Mouse (Mus musculus) liver, postnatal 0 days (tissue): ENCODE results near the gene Hist2h2ac. TPM values are rescaled to one million over a fixed set of nuclear protein-coding genes. Genes with fewer than 3 reads are reported as not detected.
"Not testable (repeated sequence)": the region's sequence is repeated elsewhere in the genome, so short reads cannot be mapped to it uniquely, and the experiment has no call there.

ENCODE experiments used
- ATAC-seq: fragments of 200-750 bp; cut with Nextera tagmentation; 2 replicates; pipeline ENCODE4 v1.8.0; 2017; ENCODE audit warnings: mild to moderate bottlenecking, moderate library complexity
- DNase-seq: peaks from one replicate; pipeline ENCODE4 v3.0.0-alpha.2; 2016
- H3K27ac ChIP-seq: fragments of 300-500 bp; sonication (generic); 2 replicates; pipeline ENCODE4 v1.5.1; 2014; ENCODE audit warnings: antibody characterized with exemption, moderate library complexity, mild to moderate bottlenecking, low read depth
- H3K27me3 ChIP-seq: fragments of 300-500 bp; sonication (generic); 2 replicates; pipeline ENCODE4 v1.6.1; 2014; ENCODE audit warnings: low read length, control low read depth, mixed read lengths; ENCODE audit not compliant: insufficient read depth
- H3K36me3 ChIP-seq: fragments of 300-500 bp; sonication (generic); replicated peaks from 2 replicates; pipeline ENCODE4 v1.6.1; 2014; ENCODE audit warnings: mild to moderate bottlenecking, control low read depth, low read length, moderate library complexity, mixed read lengths; ENCODE audit not compliant: insufficient read depth
- H3K4me1 ChIP-seq: fragments of 300-500 bp; sonication (generic); 2 replicates; pipeline ENCODE4 v1.6.1; 2014; ENCODE audit warnings: antibody characterized with exemption, mild to moderate bottlenecking, control low read depth; ENCODE audit not compliant: insufficient read depth
- H3K4me2 ChIP-seq: fragments of 300-500 bp; sonication (generic); 2 replicates; pipeline ENCODE4 v1.6.1; 2014; ENCODE audit warnings: low read depth, mild to moderate bottlenecking, low read length, moderate library complexity, mixed read lengths
- H3K4me3 ChIP-seq: fragments of 300-500 bp; sonication (generic); 2 replicates; pipeline ENCODE4 v1.5.1; 2014; ENCODE audit warnings: low read depth, low read length
- H3K9ac ChIP-seq: fragments of 300-500 bp; sonication (generic); replicated peaks from 2 replicates; pipeline ENCODE4 v1.6.1; 2014; ENCODE audit warnings: mild to moderate bottlenecking, moderate library complexity
- H3K9me3 ChIP-seq: fragments of 300-500 bp; sonication (generic); 2 replicates; pipeline ENCODE4 v1.6.1; 2016; ENCODE audit warnings: mild to moderate bottlenecking, control low read depth, low read length, mixed read lengths
- CTCF ChIP-seq: sonication (generic); IDR thresholded peaks from 2 replicates; pipeline ENCODE4 v1.5.1; 2016; ENCODE audit warnings: antibody characterized with exemption, low read depth
- EP300 ChIP-seq: IDR thresholded peaks from 2 replicates; pipeline ENCODE4 v1.6.1; 2016; ENCODE audit warnings: antibody characterized with exemption, low read depth, mild to moderate bottlenecking
- WGBS: fragments of 180-500 bp; shearing (Covaris S2); extraction: QIAGEN DNeasy Blood & Tissue Kit; methylation state at CpG from one replicate; pipeline ENCODE4 v1.1.7; 2014; ENCODE audit not compliant: insufficient replicate concordance; 5-methylcytosine and 5-hydroxymethylcytosine counted together
- polyA plus RNA-seq: library from polyadenylated mRNA; unstranded; fragments of >200 nt; fragmentation: Nextera tagmentation; extraction: Ambion mirVana; gene quantifications from 2 replicates; pipeline ENCODE4 v1.2.1, GENCODE M21; 2015

Gene Hist2h2ac
- polyA plus RNA-seq, 1 experiment from 2014 or later: 13.8 TPM

DNA sequence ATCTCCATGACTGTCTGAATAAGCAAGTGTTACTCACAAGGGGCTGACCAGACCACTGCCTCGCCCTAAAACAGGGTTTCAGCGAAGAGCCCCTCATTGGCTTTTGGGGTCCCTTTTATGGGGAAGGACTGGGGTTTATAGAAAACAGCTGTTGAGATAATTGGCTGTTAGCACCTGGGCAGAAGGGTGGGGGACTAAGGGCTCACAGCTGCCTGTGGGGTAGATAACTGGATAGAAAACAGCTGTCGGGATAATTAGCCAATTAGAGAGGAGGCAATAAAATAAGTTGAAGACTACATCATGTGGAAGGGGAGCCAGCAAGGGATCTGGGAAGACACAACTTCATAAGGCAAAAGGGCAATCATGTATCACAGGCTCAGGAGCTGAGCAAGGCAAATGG, 30.2 kb upstream of the Hist2h2ac start:
- Histone ChIP-seq H3K4me3 (no peak overlapping the region), H3K9ac (no peak overlapping the region), H3K27me3 (no peaks in the 10 kb centered on the region), H3K9me3 (no peaks in the 10 kb centered on the region), H3K36me3 (no peaks in the 10 kb centered on the region), H3K4me2 (no peak overlapping the region), H3K4me1 (peaks cover 26% of the 10 kb centered on the region), H3K27ac (peak overlapping the region; percentile 53)
- DNase-seq (no peak), ATAC-seq (no peak)
- TF ChIP-seq CTCF: no peak
- peak; percentile 42; the same call in 1 of the 2 replicates for TF ChIP-seq EP300
- 77% methylated on average over 3 of the region's 3 CpGs for WGBS

DNA sequence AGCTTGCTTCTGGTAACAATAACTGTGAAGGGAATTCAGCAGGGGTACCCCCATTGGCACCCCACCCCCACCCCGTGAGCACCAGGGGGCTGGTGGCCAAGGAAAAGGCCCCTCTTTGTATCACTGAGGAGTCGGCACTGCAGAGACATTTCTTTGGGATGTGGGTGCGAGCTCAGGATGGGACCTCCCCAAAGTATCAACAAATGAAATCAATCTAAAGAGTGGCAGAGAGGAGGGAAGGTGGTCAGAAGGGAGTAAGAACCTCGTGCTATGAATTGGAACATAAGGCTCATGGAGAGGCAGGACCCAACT, 28.3 kb upstream of the Hist2h2ac start:
- H3K4me2 ChIP-seq: peak overlapping the region; percentile 71
- no peaks in the 10 kb centered on the region for H3K9me3 ChIP-seq
- no peaks in the 10 kb centered on the region for H3K36me3 ChIP-seq
- H3K9ac ChIP-seq: peak overlapping the region; percentile 80
- H3K27me3 ChIP-seq: no peaks in the 10 kb centered on the region
- H3K4me1 ChIP-seq: peaks cover 29% of the 10 kb centered on the region
- DNase-seq (no peak), ATAC-seq (no peak)
- no peak for TF ChIP-seq CTCF
- TF ChIP-seq EP300: no peak
- H3K4me3 ChIP-seq: peak overlapping the region; percentile 56
- 65% methylated on average over 4 of the region's 4 CpGs for WGBS
- peak overlapping the region; percentile 82 for H3K27ac ChIP-seq

DNA sequence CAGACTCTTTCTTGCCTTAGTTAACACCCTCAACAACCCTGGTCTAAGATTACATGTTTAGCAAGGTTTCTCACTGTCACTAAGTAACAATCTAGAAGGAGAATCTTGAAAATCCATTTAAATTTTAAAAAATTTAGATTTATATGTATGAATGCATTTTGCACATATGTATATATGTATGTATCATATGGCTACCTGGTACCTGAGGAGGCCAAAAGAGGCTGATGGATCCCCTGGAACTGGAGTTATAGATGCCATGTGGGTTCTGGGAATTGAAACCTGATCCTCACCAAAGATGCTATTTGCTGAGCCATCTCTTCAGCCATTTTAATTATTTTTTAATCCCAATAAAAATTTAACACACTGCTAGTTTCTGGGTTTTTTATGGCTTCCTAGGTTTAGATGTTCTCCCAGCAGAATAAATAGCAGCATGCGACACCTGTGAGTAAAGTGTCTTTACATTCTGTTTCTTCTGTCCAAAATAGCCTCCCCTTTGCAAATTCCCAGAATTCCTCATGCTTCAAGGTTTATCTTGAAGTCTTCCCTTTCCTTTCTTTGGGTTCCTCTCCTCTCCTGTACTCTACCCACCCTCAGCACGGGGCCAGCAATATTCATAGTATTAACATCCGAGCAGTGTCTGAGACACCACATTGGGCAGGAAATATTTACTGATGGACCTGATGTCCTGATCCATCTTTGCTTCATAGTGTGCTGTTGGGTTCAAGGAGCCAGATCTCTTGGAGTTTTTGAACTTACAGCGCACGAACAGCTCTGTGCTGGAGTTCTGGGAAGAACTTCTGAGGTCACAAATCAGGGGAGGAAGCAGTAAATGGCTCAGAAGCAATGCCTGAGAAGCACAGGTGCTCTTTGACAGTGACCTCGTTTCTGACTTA, 27.7 kb upstream of the Hist2h2ac start:
- no peak for DNase-seq
- peaks cover 35% of the 10 kb centered on the region for H3K4me1 ChIP-seq
- peak overlapping the region; percentile 82 for H3K27ac ChIP-seq
- no peak for TF ChIP-seq EP300
- TF ChIP-seq CTCF: no peak
- H3K4me3 ChIP-seq: peak overlapping the region; percentile 56
- WGBS: 43% methylated on average over 6 of the region's 6 CpGs
- peak overlapping the region; percentile 80 for H3K9ac ChIP-seq
- H3K4me2 ChIP-seq: peak overlapping the region; percentile 71
- no peaks in the 10 kb centered on the region for H3K9me3 ChIP-seq
- H3K36me3 ChIP-seq: no peaks in the 10 kb centered on the region
- H3K27me3 ChIP-seq: no peaks in the 10 kb centered on the region
- no peak for ATAC-seq

DNA sequence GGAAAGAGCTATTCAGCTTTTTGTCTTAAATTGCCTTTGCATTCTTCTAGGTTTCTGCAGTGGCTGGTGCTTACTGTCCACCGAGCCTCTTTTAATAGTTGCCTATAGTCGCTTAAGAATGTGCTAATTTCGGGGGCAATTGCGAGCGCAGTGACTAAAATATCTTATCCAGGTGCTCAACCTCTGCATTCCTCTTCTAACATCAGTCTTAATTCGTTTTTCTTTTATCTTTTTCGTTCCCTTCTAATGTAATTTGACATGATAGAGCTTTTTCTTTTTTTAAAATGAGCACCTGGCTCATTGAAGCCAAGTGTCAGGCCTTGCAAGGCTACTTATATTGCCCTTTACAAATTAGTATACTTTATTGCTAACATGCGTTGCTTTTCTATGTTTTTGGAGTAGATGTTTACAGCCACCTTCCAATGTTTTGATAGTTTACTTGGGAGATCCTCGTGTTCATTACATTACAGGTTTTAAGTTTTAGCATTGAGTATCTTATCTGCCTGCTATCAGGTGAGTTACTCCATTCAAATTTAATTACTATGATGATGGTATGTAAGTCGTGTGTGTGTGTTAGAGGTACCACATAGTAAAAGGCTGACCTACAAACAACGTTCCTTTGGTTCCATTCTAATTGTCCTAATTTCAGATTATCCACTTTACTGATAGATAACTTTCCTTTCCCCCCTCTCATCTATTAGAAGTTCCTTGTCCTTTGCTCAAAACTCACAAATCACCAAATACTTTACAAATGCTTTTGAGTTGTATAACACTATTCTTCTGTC, 26.9 kb upstream of the Hist2h2ac start:
- Histone ChIP-seq H3K36me3 (no peaks in the 10 kb centered on the region), H3K9ac (peak overlapping the region; percentile 80), H3K4me1 (peaks cover 38% of the 10 kb centered on the region), H3K27ac (peak overlapping the region; percentile 82), H3K4me2 (peak overlapping the region; percentile 71), H3K4me3 (peak overlapping the region; percentile 56), H3K27me3 (no peaks in the 10 kb centered on the region), H3K9me3 (no peaks in the 10 kb centered on the region)
- 3% methylated on average over 11 of the region's 11 CpGs for WGBS
- DNase-seq (peak; percentile 36), ATAC-seq (no peak)
- TF ChIP-seq CTCF: no peak
- TF ChIP-seq EP300: no peak; the same call in 1 of the 2 replicates

DNA sequence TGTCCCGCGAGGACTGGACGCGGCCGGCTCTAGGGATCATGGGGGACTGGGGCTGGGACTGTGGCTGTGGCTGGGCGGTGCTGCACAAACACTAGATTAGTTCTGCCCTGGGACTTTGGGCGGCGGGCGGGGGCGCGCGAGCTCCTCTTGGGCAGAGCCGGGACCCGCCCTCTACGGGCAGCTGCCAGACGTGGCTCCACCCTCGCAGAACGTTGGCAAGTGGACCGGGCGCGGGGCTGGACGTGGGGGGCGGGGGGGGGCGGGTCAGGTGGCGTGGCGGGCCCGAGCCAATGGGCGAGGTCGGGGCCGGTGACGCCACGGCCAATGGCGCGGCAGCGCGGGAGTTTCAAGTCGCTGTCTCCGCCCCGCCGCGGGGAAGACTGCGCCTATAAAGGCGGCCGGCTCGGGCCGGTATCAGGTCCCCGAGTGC, 25.8 kb upstream of the Hist2h2ac start, which contains the start of gene Hist2h3c1:
TSS of gene Hist2h3c1 (plus strand) at position 259 of the 430 bp plus-strand sequence.
- H3K27ac ChIP-seq: peak within 1 kb of the TSS; percentile 88
- peak within 1 kb of the TSS; percentile 71 for H3K4me2 ChIP-seq
- peak within 1 kb of the TSS; percentile 80 for H3K9ac ChIP-seq
- H3K9me3 ChIP-seq, H3K36me3 ChIP-seq, DNase-seq, H3K27me3 ChIP-seq: not testable (repeated sequence)
- 7% methylated on average over 3 of the region's 47 CpGs for WGBS
- peak; percentile 85 for ATAC-seq
- H3K4me1 ChIP-seq: peaks cover 38% of the 10 kb centered on the region
- peak within 1 kb of the TSS; percentile 56 for H3K4me3 ChIP-seq

DNA sequence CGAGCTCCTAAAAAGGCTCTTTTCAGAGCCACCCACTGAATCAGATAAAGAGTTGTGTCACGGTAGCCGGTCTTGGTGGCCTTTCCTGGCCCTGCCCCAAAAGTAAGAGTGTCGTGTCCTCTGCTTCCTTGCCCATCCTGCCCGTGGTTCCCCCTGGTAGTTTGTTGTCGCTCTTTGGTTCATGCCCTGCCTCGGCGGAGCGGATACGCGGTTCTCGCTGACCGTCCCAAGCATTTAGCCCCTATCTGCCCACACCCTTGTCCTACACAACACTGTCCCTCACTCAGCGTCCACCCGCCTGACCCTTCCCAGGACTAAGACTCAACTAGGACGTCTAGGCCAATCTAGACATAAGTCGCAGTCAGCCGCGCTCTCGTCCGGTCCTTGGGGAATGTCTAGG, 25.3 kb upstream of the Hist2h2ac start:
- peak overlapping the region; percentile 36 for H3K4me3 ChIP-seq
- 0% methylated on average over 9 of the region's 21 CpGs for whole genome bisulfite sequencing
- H3K9me3 ChIP-seq, DNase-seq, H3K4me2 ChIP-seq, H3K36me3 ChIP-seq, H3K27me3 ChIP-seq, ATAC-seq: not testable (repeated sequence)
- peaks cover 39% of the 10 kb centered on the region for H3K4me1 ChIP-seq
- peak overlapping the region; percentile 88 for H3K27ac ChIP-seq
- peak overlapping the region; percentile 61; the same call in 1 of the 2 replicates for H3K9ac ChIP-seq

DNA sequence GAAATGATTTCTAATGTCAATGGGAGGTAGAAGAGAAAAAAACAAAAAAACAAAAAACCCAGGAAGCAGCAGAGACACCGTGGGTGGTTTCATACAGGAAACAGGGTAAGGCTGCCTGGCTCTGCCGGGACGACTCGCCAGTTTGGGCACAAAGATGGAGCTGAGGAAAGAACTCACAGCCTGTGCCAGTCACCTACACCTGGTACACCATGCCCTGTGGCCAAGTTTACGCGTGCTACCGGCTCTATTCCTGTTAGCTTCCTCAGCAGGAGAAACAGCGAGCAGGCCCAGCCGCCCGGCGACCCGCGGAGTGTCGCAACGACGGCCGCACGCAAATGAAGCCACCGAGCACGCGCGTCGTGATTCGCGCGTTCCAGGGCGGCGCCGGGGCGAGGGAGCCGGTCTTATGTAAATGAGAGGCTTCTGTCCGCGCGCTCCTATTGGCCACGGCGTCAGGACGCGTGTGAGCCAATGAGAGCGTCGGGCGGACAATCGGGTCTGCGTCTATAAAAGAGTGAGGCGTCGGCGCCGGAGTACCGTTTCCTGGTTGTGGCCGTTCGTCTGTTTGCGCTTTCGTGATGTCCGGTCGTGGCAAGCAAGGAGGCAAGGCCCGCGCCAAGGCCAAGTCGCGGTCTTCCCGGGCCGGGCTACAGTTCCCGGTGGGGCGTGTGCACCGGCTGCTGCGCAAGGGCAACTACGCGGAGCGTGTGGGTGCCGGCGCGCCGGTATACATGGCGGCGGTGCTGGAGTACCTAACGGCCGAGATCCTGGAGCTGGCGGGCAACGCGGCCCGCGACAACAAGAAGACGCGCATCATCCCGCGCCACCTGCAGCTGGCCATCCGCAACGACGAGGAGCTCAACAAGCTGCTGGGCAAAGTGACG, 24.6 kb upstream of the Hist2h2ac start, which contains the start of gene Hist2h2aa1:
TSS of gene Hist2h2aa1 (plus strand) at position 495 of the 884 bp plus-strand sequence.
- Histone ChIP-seq H3K4me1 (peaks cover 37% of the 10 kb centered on the region), H3K4me2 (peak within 1 kb of the TSS; percentile 66), H3K27ac (peak within 1 kb of the TSS; percentile 95), H3K4me3 (peak within 1 kb of the TSS; percentile 46), H3K9ac (peak within 1 kb of the TSS; percentile 67)
- peak; percentile 86 for DNase-seq
- WGBS: under 1% methylated on average over 24 of the region's 88 CpGs
- ATAC-seq: peak; percentile 74
- H3K27me3 ChIP-seq, H3K36me3 ChIP-seq, H3K9me3 ChIP-seq: not testable (repeated sequence)
